Mouse (Mus musculus): Measurements from ENCODE around the gene Cxcl5.

Cxcl5 gene

DNA sequence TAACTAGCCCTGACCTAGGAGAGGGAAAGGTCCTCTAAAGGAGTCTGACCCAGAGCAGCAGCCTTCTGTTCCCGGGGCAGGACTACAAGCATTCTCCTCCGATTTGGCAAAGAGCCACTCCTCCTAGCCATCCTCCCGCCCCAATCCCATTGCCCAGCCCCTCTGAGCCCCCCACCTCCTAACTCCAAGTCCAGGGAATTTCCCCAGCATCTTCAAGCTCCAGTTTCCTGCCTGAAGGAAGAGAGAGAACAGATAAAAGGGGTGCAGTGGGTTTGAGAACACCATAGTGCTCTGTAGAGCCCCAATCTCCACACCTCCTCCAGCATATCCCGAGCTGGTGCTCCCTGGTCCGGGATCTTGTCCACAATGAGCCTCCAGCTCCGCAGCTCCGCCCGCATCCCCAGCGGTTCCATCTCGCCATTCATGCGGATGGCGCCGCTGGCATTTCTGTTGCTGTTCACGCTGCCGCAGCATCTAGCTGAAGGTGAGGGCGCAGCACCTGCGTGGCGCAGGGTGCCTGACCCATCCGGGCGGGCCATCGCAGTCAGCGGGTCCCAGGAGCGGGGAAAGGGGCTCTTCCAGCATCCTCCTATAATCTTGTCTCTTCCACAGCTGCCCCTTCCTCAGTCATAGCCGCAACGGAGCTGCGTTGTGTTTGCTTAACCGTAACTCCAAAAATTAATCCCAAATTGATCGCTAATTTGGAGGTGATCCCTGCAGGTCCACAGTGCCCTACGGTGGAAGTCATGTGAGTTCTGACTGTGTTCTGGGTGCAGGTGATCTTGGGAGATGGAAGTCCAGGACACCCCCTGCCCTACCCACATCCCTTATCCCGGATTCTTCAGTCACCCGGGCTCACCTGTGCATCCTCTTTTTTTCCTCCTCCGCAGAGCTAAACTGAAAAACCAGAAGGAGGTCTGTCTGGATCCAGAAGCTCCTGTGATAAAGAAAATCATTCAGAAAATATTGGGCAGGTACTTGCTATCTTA lies at the start of gene Cxcl5:
TSS of gene Cxcl5 (plus strand) at position 284 of the 989 bp plus-strand sequence.
- in situ Hi-C loops (cut with MboI): no loop called here

DNA sequence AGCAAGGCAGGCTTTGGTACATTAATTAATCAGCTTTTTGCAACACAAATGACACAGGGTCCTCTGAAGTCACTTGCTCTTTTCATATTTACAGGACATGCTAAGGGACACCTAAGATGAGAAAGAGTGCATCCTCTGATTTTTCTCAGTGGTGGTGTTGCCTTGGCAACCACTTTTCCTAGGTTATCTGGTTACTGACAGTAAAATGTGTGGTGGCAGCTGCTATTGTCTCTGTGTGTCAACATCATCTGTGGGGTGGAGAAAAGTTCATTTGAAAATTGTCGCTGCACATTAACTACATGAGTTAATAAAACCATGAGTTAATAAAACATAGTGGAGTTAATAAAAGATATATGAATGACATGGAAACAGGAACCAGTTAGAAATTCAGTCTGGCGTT lies 47.8 kb upstream of the Cxcl5 start:
- in situ Hi-C loops (cut with MboI): no loop called here

DNA sequence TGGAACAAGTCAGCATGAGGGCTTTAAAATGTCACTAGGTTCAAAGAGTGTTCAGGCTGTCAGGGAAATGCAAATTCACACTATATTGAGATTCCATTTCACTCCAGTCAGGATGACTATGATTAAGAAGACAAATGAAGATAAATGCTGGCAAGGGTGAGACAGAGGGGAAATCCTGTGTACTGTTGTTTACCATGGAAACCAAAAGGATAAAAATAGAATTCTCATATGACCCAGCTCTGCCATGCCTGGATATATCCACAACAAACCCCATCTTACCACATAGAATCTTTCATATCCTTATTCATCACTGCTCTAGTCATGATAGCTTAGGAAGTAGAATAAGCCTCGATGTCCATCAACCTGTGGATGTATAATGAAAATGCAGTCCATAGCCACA lies 41.2 kb upstream of the Cxcl5 start:
- in situ Hi-C loops (cut with MboI): no loop called here

- in situ Hi-C loops (cut with MboI): no loop called here
Measured at GRCm38 (mm10) chr5:90722656-90723055, 36.5 kb upstream of the Cxcl5 start.

GRCm38 (mm10) chr5:90728254-90728653 lies 30.9 kb upstream of the Cxcl5 start:
- in situ Hi-C loops (cut with MboI): no loop called here

- in situ Hi-C loops (cut with MboI): no loop called here
Measured at GRCm38 (mm10) chr5:90731480-90731879, 27.7 kb upstream of the Cxcl5 start.

DNA sequence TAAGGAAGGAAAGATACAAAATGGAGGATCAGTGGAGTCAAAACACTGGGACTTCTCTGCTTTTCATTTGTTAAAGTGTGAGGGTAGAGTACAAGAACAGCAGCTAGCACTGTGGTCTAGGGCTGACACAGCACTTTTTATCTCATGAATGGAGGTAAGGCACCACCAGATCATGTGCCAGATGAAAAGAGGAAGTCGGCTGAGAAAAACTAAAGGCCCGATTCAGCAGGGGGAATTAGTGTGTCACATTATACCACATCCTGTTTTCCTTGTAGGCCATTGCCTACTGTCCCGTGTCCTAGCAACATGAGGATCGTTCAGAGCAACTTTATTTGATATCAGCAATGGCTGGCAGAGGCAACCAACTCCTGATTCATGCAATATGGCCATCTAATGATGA lies 17.1 kb upstream of the Cxcl5 start:
- in situ Hi-C loops (cut with MboI): no loop called here

DNA sequence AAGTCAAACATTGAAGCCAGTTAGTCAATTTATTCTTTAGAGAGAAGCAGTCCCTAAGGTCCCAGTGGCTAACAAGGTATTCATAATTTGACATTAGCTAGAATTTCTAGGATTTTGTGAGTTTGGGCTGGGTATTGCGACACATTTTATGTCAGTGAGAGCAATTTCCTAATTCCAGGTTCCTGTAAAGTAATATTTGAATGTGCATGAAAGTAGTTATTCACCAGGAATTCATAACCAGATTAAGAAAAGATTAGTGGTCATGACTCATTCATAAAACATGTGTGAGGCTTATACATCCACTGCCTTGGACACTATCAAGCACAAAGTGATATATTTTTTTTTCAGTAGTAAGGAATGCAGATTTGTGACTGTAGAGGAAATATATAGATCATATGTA lies 5.2 kb upstream of the Cxcl5 start:
- in situ Hi-C loops (cut with MboI): no loop called here

DNA sequence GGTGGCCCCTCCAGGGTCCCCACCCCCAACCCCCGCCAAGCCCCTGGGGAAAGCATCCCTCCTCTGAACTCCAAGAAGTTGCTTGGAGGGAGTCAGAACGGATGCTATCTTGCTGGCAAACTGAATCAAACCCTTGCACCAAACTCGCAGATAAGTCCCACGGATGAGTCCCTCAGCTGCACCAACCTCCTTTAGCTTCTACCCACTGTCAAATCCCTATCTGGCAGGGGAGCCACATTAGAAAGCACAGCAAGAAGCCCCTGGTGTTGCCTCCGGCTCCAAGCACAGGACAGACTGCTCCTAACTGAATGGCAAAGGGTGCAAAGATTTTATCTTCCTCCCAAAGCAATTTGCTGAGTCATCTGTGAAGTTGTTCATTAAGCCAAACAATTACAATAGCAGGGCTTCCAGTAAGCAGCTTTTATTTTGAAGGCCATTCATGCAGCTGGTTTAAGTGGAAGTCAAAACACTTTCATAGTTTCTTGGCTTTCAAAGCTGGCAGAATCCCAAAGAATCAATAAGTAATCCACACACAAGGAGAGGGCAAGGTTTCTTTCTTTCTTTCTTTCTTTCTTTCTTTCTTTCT lies 1.0 kb upstream of the Cxcl5 start:
- in situ Hi-C loops (cut with MboI): no loop called here

DNA sequence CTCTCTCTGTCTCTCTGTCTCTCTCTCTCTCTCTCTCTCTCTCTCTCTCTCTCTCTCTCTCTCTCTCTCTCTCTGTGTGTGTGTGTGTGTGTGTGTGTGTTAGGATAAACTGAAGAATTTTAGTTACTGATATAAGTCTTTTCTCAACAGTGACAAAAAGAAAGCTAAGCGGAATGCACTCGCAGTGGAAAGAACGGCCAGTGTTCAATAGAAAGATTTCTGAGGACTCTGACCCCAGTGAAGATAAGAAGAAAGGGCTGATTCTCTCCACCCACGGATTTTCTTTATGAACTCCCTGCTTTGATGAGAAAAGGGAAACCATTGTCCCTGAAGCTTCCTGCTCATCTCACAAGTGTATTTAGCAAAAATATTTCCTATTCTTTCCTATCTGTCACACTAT lies 1.1 kb downstream of the Cxcl5 start:
- in situ Hi-C loops (cut with MboI): no loop called here

DNA sequence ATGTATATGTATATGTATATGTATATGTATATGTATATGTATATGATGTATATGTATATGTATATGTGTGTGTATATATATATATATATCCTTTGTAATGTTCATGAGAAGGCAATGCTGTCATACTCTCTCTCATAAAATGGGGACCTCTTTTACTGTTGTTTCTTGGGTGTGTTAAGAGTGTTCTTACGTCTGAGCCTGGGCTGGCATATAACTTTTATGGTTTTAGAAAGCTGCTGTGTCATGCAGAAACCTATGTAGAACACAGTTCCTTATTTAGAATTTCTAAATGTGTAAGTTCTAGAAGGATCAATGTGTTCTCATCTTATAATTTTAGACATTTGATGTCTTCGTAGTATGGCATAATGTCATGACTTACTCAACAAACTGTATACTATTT lies 1.7 kb downstream of the Cxcl5 start:
- in situ Hi-C loops (cut with MboI): no loop called here

- in situ Hi-C loops (cut with MboI): no loop called here
Measured at GRCm38 (mm10) chr5:90761834-90762233, 2.7 kb downstream of the Cxcl5 start.

DNA sequence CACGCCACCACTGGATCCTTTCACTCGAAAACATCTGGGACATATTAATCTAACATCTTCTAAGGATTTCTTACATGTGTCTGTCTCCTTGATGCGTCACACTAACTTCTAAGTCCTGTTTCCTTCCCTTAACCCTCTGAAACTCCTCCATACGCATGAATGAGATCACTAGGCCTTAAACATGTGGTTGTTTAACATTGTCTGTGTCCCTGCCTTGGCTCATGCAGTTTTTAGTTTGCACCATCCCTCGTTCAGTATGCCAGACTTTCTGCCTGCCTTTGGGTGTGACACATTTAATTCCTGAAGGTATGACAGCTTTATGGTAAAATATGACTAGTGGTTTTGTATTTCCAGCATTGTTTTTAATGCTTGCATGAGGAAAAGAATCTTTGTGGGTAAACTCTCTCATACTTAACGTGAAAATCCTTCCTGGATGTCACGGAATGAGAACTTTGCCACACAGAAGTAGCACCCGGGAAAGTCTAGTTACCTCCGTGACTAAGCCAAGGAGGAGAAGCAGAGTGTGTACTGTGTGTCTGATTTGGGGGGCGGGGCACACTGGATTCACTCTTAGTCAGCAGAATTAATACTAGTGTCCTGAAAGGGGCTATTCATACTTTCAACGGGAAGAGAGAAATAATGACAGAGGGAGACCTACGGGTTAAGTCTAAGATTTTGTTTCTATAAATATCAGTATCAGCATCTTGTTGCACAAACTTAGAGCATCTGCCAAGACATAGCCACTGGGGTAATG lies 4.9 kb downstream of the Cxcl5 start:
- in situ Hi-C loops (cut with MboI): no loop called here

DNA sequence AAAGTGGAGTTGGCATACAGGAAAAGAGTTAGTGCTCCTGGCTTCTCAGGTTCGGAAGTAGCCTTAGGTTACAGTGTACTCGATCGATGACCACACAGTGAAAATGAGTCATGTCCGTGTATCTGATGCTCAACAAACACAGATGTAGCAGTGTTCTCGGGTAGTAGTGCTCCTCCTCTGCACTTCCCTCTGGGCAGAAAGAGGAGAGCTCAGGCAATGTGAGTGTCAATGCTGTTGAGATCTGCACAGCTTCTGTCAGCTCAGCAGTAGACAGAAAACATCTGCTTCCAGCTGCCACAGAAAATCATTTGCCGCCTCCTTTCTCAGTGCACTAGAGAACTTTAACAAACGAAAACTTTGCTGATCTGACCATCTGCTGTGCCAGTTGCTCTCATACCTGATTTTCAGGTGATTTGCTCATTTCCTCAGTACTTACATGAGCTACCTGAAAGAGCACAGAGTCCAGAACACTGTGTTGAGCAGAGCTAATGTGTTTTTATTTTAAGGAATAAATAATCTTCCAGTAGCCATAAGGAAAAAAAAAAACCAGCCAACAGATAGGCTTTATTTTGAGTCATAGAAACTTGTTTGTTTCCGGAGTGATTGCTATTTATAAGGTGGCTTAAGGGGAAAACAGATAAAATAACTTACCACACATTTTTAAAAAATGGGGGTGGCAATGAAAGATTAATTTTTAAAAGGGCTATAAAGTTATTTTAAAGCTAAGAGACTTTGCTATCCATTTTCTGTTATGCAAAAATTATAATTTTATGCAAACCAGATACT lies 6.9 kb downstream of the Cxcl5 start:
- in situ Hi-C loops (cut with MboI): no loop called here

GRCm38 (mm10) chr5:90768218-90768617 lies 9.1 kb downstream of the Cxcl5 start, which contains the start of gene Ppbp:
Gene Ppbp (plus strand): TSS chr5:90768518.
- in situ Hi-C loops (cut with MboI): no loop called here

DNA sequence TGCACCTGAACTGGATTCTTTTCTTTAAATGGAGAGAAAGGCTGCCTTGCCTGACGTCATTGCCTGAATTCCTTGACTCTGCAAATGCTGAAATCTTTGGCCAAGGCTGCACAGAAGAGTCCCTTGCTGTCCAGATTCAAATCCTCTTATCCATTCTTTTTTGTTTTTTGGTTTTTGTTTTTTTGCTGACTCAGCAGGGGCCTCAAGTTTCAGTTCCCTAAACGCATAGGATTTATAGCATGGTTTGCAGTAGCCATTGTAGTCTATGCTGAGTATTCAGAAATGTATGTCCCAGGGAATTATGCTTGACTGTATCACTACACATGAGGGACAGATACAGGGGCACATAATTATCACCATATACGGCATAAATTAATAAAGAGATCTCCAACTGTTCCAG lies 12.2 kb downstream of the Cxcl5 start:
- in situ Hi-C loops (cut with MboI): no loop called here

DNA sequence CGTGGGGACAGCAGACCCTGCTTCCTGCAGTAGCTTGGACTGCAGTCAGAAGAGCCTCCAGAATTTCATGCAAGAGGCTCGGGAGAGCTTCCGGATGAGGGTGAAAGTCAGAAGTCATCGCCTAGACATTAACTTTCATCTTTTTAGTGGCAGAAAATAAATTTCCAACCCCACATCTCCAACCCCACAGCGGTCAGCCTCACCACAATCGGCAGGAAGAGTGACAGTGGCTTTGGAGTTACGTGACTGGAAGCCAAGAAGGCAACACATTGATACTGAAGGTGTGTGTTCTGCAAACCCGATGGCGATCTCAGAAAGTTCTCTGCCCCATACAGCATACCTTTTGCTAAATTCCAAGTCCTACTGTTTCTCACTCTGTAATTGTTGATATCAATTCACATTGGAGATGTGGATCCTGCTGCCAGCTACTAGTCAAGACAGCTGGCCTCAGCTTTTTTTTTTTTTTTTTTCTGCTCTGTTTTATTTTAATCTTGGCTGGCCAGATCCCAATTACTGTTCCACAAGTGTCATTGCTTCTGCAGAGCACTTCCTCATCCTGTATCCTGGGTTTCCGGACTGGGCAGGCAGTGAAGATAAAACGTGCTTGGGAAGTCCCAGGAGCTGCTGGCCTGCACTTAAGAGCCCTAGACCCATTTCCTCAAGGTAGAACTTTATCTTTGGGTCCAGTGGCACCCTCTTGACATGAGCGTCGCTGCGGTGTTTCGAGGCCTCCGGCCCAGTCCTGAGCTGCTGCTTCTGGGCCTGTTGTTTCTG lies 12.9 kb downstream of the Cxcl5 start, which contains the start of gene Pf4:
TSS of gene Pf4 (plus strand) at position 556 of the 774 bp plus-strand sequence.
- in situ Hi-C loops (cut with MboI): no loop called here

GRCm38 (mm10) chr5:90775562-90775961 lies 16.4 kb downstream of the Cxcl5 start:
- in situ Hi-C loops (cut with MboI): no loop called here

- in situ Hi-C loops (cut with MboI): no loop called here
Measured at GRCm38 (mm10) chr5:90777621-90778020, 18.5 kb downstream of the Cxcl5 start.

DNA sequence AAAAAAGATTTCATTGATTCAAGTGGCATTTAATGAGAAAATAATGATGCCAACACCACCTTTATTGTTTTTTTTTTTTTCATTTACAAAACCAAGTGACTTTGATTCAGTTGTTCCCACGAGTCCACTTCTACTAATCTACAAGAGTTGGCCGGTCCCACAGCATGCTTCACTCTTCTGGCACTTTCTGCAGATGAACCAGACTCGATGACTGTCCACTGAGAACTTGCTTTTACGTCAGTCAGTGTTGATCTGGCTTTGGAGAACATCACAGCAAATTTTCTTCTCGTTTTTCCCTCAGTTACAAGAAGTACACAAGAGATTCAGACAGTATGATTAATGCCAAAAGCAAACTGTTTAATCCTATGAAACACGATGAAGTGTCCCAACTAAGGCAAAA lies 19.7 kb downstream of the Cxcl5 start:
- in situ Hi-C loops (cut with MboI): no loop called here

DNA sequence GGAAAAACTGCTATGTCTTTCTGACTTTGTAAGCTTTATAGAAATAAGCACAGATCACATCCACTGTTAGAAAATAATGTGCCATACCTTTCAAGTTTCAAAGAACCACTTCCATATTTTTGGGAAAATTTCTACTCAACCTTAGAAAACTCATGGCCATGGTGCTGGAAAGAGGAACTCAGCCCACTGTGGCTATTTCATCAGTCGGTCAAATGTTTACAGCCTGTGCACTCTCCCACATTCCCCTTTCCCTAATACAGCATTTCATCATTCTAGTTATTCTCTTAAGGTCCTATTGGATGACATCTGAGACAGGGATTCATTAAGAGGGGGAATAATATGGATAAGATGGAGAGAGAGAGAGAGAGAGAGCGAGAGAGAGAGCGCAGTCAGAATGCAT lies 24.5 kb downstream of the Cxcl5 start:
- in situ Hi-C loops (cut with MboI): no loop called here

Data from mature B cell (primary cell).